Mouse (Mus musculus): ENCODE data around the gene Ciapin1.

DNA sequence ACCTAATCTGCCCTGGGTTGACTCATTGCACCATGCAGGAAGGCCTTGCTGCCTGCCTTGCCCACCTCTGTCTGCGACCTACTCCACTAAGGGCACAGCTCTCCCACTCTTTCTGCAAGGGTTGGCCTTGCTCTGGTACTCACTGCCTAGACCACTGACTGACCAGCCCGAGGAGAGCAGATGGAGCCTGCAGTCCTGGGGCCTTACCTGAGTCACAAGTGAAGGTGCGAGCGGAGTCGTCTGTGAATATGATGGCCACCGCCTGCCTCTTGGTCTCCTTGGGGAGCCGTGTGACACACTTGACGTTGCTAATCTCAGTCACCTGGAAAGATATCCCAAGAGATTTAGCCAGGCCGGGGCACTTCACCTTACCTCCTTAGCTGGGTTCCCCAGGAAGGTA is 28.8 kb upstream of the Ciapin1 start:
- no peak for TF ChIP-seq CTCF (IDR thresholded peaks at IDR 0.05; ENCODE audit: low read depth)
- no peak for TF ChIP-seq EP300 (IDR thresholded peaks at IDR 0.05; ENCODE audit: low read depth)
